Comparison of ENCODE assay signal across 7 mouse cellular contexts in the genomic region with DNA sequence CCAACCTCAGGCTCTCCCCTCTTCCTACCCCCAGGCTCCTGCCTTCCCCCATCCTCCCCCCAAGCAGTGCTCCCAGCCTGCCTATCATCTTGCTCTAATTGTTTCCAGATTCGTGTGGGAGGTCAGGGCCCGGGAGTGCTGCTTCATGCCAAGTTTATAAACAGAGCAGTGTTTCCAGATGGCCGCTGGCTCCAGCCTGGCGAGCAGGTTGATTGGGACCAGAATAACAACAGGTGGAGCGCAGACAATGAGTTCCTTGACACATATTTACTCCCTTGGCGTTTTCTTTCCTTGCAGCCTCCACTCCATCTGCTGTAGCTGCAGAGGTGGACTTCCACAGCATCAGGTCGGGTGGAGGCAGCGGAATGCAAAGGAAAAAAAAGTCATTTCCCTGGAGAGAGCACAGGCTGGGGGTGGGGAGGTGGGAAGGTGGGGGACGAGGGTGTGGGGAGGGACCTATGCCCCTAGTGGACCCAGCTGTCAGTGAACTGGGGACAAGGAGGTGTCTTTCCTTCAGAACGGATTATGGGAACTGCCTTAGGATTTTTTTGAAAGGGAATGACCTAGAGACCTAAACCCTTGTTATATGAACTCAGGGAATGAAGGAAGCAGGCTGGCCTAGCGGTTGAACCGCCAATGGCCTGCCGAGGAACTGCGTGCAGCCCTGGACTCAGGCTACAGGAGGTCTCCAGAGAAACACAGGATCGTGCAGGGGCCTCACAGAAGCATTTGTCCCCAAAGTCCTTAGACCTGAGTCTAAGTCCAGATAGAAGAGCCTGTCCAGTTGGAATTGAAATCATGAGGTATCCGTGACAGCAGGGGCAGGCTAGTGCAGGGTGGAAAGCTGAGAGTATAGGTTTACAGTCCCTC.
DNase-seq lines count a peak whose midpoint lies in the region; ATAC-seq and TF ChIP-seq lines count a peak whose summit lies in the region.

No protein-coding gene starts in this region.

- peak overlapping the region; percentile 16; the same call in 1 of the 2 replicates for H3K4me2 ChIP-seq in forebrain, embryonic 14.5 days (ENCODE audit: low read length)
- peak overlapping the region; percentile 52 for H3K4me2 ChIP-seq in heart, embryonic 16.5 days (ENCODE audit: low read depth, low read length)

- H3K79me2 ChIP-seq in liver, adult 2 months (ENCODE audit: control insufficient read depth, insufficient read depth, low read length) = no peaks in the 10 kb centered on the region

- DNase-seq in cerebellum, adult 11 months = peak; percentile 34
- DNase-seq in forebrain, embryonic 14.5 days (ENCODE audit: low spot score) = peak; percentile 75
- DNase-seq in kidney, postnatal 14 days = peak; percentile 37
- peak; percentile 6 for DNase-seq in liver, adult 2 months (ENCODE audit: extremely low read depth, low read depth, low spot score)
- DNase-seq in ovary, adult 18-20 months (ENCODE audit: low spot score) = peak; percentile 74
- peak; percentile 78 for DNase-seq in yolk sac, embryonic 10.5 days (ENCODE audit: low spot score)

- no peaks in the 10 kb centered on the region for H3K27me3 ChIP-seq in forebrain, embryonic 14.5 days (replicated peaks; ENCODE audit: control insufficient read depth, insufficient read depth, low read length)
- no peaks in the 10 kb centered on the region for H3K27me3 ChIP-seq in heart, embryonic 16.5 days (ENCODE audit: control insufficient read depth, insufficient read depth, low read length)
- no peaks in the 10 kb centered on the region for H3K27me3 ChIP-seq in liver, adult 2 months (ENCODE audit: control insufficient read depth, insufficient read depth, low read length)

- WGBS in forebrain, embryonic 14.5 days = 3% methylated on average over 16 of the region's 16 CpGs
- 5% methylated on average over 16 of the region's 16 CpGs for WGBS in heart, embryonic 16.5 days
- WGBS in liver, adult 2 months = 21% methylated on average over 16 of the region's 16 CpGs

- TF ChIP-seq CTCF in liver, adult 2 months (IDR thresholded peaks at IDR 0.05; ENCODE audit: low read depth, low read length) = no peak

- H3K4me3 ChIP-seq in forebrain, embryonic 14.5 days (ENCODE audit: low read depth, low read length) = no peak overlapping the region
- peak overlapping the region; percentile 24 for H3K4me3 ChIP-seq in heart, embryonic 16.5 days (ENCODE audit: low read length)
- no peak overlapping the region for H3K4me3 ChIP-seq in liver, adult 2 months (ENCODE audit: insufficient read depth, low read depth, low read length)

- no peak overlapping the region for H3K9ac ChIP-seq in forebrain, embryonic 14.5 days (ENCODE audit: low read length)
- H3K9ac ChIP-seq in heart, embryonic 16.5 days (ENCODE audit: low read length) = peak overlapping the region; percentile 42
- no peak overlapping the region for H3K9ac ChIP-seq in liver, adult 2 months (ENCODE audit: low read depth, low read length)

- H3K27ac ChIP-seq in forebrain, embryonic 14.5 days (ENCODE audit: low read depth, low read length) = no peak overlapping the region
- peak overlapping the region; percentile 67 for H3K27ac ChIP-seq in heart, embryonic 16.5 days (ENCODE audit: low read length)
- H3K27ac ChIP-seq in liver, adult 2 months (replicated peaks; ENCODE audit: insufficient read depth, low read depth, low read length) = no peak overlapping the region

- H3K4me1 ChIP-seq in forebrain, embryonic 14.5 days (ENCODE audit: control insufficient read depth, insufficient read depth, low read length) = peaks cover 7% of the 10 kb centered on the region
- peaks cover 29% of the 10 kb centered on the region for H3K4me1 ChIP-seq in heart, embryonic 16.5 days (ENCODE audit: control insufficient read depth, insufficient read depth, low read length)
- H3K4me1 ChIP-seq in liver, adult 2 months (ENCODE audit: control insufficient read depth, insufficient read depth, low read length) = no peaks in the 10 kb centered on the region

- no peaks in the 10 kb centered on the region for H3K36me3 ChIP-seq in forebrain, embryonic 14.5 days (ENCODE audit: control insufficient read depth, insufficient read depth, low read length)
- H3K36me3 ChIP-seq in heart, embryonic 16.5 days (ENCODE audit: control insufficient read depth, insufficient read depth) = no peaks in the 10 kb centered on the region
- no peaks in the 10 kb centered on the region for H3K36me3 ChIP-seq in liver, adult 2 months (ENCODE audit: control insufficient read depth, insufficient read depth, low read length)

- ATAC-seq in forebrain, embryonic 14.5 days = peak; percentile 84
- peak; percentile 89 for ATAC-seq in heart, embryonic 16.5 days (replicated peaks; ENCODE audit: extremely low read depth, insufficient read depth, low FRiP score)

- no peaks in the 10 kb centered on the region for H3K9me3 ChIP-seq in forebrain, embryonic 14.5 days (replicated peaks; ENCODE audit: control insufficient read depth, low read length)
- no peaks in the 10 kb centered on the region for H3K9me3 ChIP-seq in heart, embryonic 16.5 days (replicated peaks; ENCODE audit: control insufficient read depth, low read length)

- TF ChIP-seq POLR2A in liver, adult 2 months (IDR thresholded peaks at IDR 0.05; ENCODE audit: extremely low read depth, insufficient read depth, low read length) = no peak

Comparison
In these comparisons a context has a peak if more than half of its experiments do, and no peak if none do; other contexts are left out.
1. DNase-seq: peak in every context shown above with its lines; median percentile 78 in yolk sac, embryonic 10.5 days; 75 in forebrain, embryonic 14.5 days; 74 in ovary, adult 18-20 months; 37 in kidney, postnatal 14 days; 34 in cerebellum, adult 11 months; 6 in liver, adult 2 months.